Mouse (Mus musculus): ENCODE results near the gene Kdm2b. TPM values are rescaled to one million over a fixed set of nuclear protein-coding genes. Genes with fewer than 3 reads are reported as not detected.

Kdm2b gene
- polyA plus RNA-seq, 1 experiment from 2014 or later, result 92.2 TPM

GRCm38 (mm10) chr5:122898963-122899776 lies 90.5 kb downstream of the Kdm2b start:
- peak overlapping the region; percentile 97 for H3K27ac ChIP-seq
- no peaks in the 10 kb centered on the region for H3K36me3 ChIP-seq
- H3K9me3 ChIP-seq (replicated peaks), result no peaks in the 10 kb centered on the region
- no peak; the same call in 1 of the 2 replicates for ATAC-seq (replicated peaks; ENCODE audit: low FRiP score)
- under 1% methylated on average over 44 of the region's 45 CpGs for WGBS
- peak overlapping the region; percentile 88 for H3K4me3 ChIP-seq (replicated peaks)
- H3K4me2 ChIP-seq, result peak overlapping the region; percentile 91
- no peaks in the 10 kb centered on the region for H3K27me3 ChIP-seq
- peak overlapping the region; percentile 93 for H3K9ac ChIP-seq
- H3K4me1 ChIP-seq, result peaks cover 53% of the 10 kb centered on the region

GRCm38 (mm10) chr5:122898153-122898552 lies 91.5 kb downstream of the Kdm2b start:
- Histone ChIP-seq H3K9ac (no peak overlapping the region), H3K27me3 (no peaks in the 10 kb centered on the region), H3K27ac (no peak overlapping the region), H3K4me2 (peak overlapping the region; percentile 91), H3K9me3 (replicated peaks) (no peaks in the 10 kb centered on the region), H3K4me3 (replicated peaks) (peak overlapping the region; percentile 88), H3K4me1 (peaks cover 53% of the 10 kb centered on the region), H3K36me3 (no peaks in the 10 kb centered on the region; the same call in 1 of the 2 replicates)
- ATAC-seq (replicated peaks; ENCODE audit: low FRiP score), result no peak
- 70% methylated on average over 6 of the region's 6 CpGs for WGBS

- no peak overlapping the region for H3K4me3 ChIP-seq (replicated peaks)
- H3K4me1 ChIP-seq, result peaks cover 42% of the 10 kb centered on the region
- no peaks in the 10 kb centered on the region for H3K27me3 ChIP-seq
- ATAC-seq (replicated peaks; ENCODE audit: low FRiP score), result no peak
- H3K9ac ChIP-seq, result no peak overlapping the region
- 0 out of 2 replicates have a peak overlapping the region, but pooled peaks have one; percentile 12 for H3K4me2 ChIP-seq
- H3K36me3 ChIP-seq, result no peaks in the 10 kb centered on the region; the same call in 1 of the 2 replicates
- WGBS, result 65% methylated on average over 4 of the region's 4 CpGs
- H3K9me3 ChIP-seq (replicated peaks), result no peaks in the 10 kb centered on the region
- no peak overlapping the region; the same call in 1 of the 2 replicates for H3K27ac ChIP-seq
Observed at GRCm38 (mm10) chr5:122894821-122895220, 94.8 kb downstream of the Kdm2b start.

- Histone ChIP-seq H3K9ac (no peak overlapping the region), H3K36me3 (no peaks in the 10 kb centered on the region; the same call in 1 of the 2 replicates), H3K27me3 (no peaks in the 10 kb centered on the region), H3K4me2 (no peak overlapping the region), H3K4me1 (peaks cover 44% of the 10 kb centered on the region), H3K9me3 (replicated peaks) (no peaks in the 10 kb centered on the region), H3K27ac (no peak overlapping the region; the same call in 1 of the 2 replicates), H3K4me3 (replicated peaks) (no peak overlapping the region)
- WGBS, result 88% methylated on average over 5 of the region's 5 CpGs
- no peak for ATAC-seq (replicated peaks; ENCODE audit: low FRiP score)
Observed at GRCm38 (mm10) chr5:122894007-122894637, 95.5 kb downstream of the Kdm2b start.

- no peaks in the 10 kb centered on the region for H3K9me3 ChIP-seq (replicated peaks)
- H3K27ac ChIP-seq, result no peak overlapping the region
- H3K9ac ChIP-seq, result no peak overlapping the region
- no peak overlapping the region for H3K4me3 ChIP-seq (replicated peaks)
- ATAC-seq (replicated peaks; ENCODE audit: low FRiP score), result no peak
- no peak overlapping the region for H3K4me2 ChIP-seq
- H3K4me1 ChIP-seq, result peaks cover 44% of the 10 kb centered on the region
- H3K36me3 ChIP-seq, result no peaks in the 10 kb centered on the region; the same call in 1 of the 2 replicates
- WGBS, result 87% methylated on average over 6 of the region's 6 CpGs
- H3K27me3 ChIP-seq, result no peaks in the 10 kb centered on the region
Observed at GRCm38 (mm10) chr5:122893270-122893669, 96.4 kb downstream of the Kdm2b start.

GRCm38 (mm10) chr5:122890396-122890795 lies 99.2 kb downstream of the Kdm2b start:
- Histone ChIP-seq H3K27me3 (no peaks in the 10 kb centered on the region), H3K4me3 (replicated peaks) (no peak overlapping the region), H3K9ac (no peak overlapping the region), H3K4me1 (peaks cover 45% of the 10 kb centered on the region), H3K36me3 (peaks cover 5% of the 10 kb centered on the region), H3K4me2 (no peak overlapping the region), H3K27ac (no peak overlapping the region), H3K9me3 (replicated peaks) (no peaks in the 10 kb centered on the region)
- no peak for ATAC-seq (replicated peaks; ENCODE audit: low FRiP score)
- WGBS, result 40% methylated on average over 2 of the region's 2 CpGs

GRCm38 (mm10) chr5:122888612-122889214 lies 100.9 kb downstream of the Kdm2b start:
- Histone ChIP-seq H3K4me1 (peaks cover 53% of the 10 kb centered on the region), H3K36me3 (peaks cover 5% of the 10 kb centered on the region), H3K9me3 (replicated peaks) (no peaks in the 10 kb centered on the region), H3K27ac (peak overlapping the region; percentile 63), H3K27me3 (no peaks in the 10 kb centered on the region), H3K4me2 (no peak overlapping the region), H3K4me3 (replicated peaks) (no peak overlapping the region), H3K9ac (no peak overlapping the region)
- no peak for ATAC-seq (replicated peaks; ENCODE audit: low FRiP score)
- whole genome bisulfite sequencing, result 70% methylated on average over 16 of the region's 16 CpGs

GRCm38 (mm10) chr5:122887926-122888611 lies 101.6 kb downstream of the Kdm2b start:
- Histone ChIP-seq H3K9ac (no peak overlapping the region), H3K4me2 (no peak overlapping the region), H3K4me1 (peaks cover 57% of the 10 kb centered on the region), H3K27ac (peak overlapping the region; percentile 63), H3K27me3 (no peaks in the 10 kb centered on the region), H3K9me3 (replicated peaks) (no peaks in the 10 kb centered on the region), H3K36me3 (peaks cover 7% of the 10 kb centered on the region), H3K4me3 (replicated peaks) (no peak overlapping the region)
- WGBS, result 42% methylated on average over 8 of the region's 8 CpGs
- peak; percentile 43 for ATAC-seq (replicated peaks; ENCODE audit: low FRiP score)

GRCm38 (mm10) chr5:122887033-122887432 lies 102.6 kb downstream of the Kdm2b start:
- Histone ChIP-seq H3K4me3 (replicated peaks) (no peak overlapping the region), H3K36me3 (peaks cover 17% of the 10 kb centered on the region), H3K9me3 (replicated peaks) (no peaks in the 10 kb centered on the region), H3K4me1 (peaks cover 64% of the 10 kb centered on the region), H3K4me2 (no peak overlapping the region), H3K9ac (no peak overlapping the region), H3K27me3 (no peaks in the 10 kb centered on the region), H3K27ac (peak overlapping the region; percentile 63; the same call in 1 of the 2 replicates)
- no peak for ATAC-seq (replicated peaks; ENCODE audit: low FRiP score)
- WGBS, result 78% methylated on average over 9 of the region's 9 CpGs

GRCm38 (mm10) chr5:122884594-122885348 lies 104.9 kb downstream of the Kdm2b start:
- WGBS, result 45% methylated on average over 7 of the region's 7 CpGs

GRCm38 (mm10) chr5:122883652-122884235 lies 105.9 kb downstream of the Kdm2b start:
- Histone ChIP-seq H3K27ac (0 out of 2 replicates have a peak overlapping the region, but pooled peaks have one; percentile 32), H3K9ac (no peak overlapping the region), H3K4me2 (no peak overlapping the region), H3K36me3 (peaks cover 50% of the 10 kb centered on the region), H3K4me3 (replicated peaks) (no peak overlapping the region), H3K27me3 (no peaks in the 10 kb centered on the region), H3K9me3 (replicated peaks) (no peaks in the 10 kb centered on the region), H3K4me1 (peaks cover 57% of the 10 kb centered on the region)
- ATAC-seq (replicated peaks; ENCODE audit: low FRiP score), result no peak
- 63% methylated on average over 2 of the region's 2 CpGs for WGBS

More at GRCm38 (mm10) chr5:122884594-122885348, 104.9 kb downstream of the Kdm2b start:
- Histone ChIP-seq H3K4me3 (replicated peaks) (no peak overlapping the region), H3K4me1 (peaks cover 64% of the 10 kb centered on the region), H3K27me3 (no peaks in the 10 kb centered on the region), H3K27ac (0 out of 2 replicates have a peak overlapping the region, but pooled peaks have one; percentile 27), H3K9me3 (replicated peaks) (no peaks in the 10 kb centered on the region), H3K9ac (no peak overlapping the region), H3K36me3 (peaks cover 40% of the 10 kb centered on the region), H3K4me2 (no peak overlapping the region)
- no peak for ATAC-seq (replicated peaks; ENCODE audit: low FRiP score)
